Mouse (Mus musculus): ENCODE measurements around the gene Tril.

Tril gene

GRCm38 (mm10) chr6:53806591-53807023 lies 14.0 kb downstream of the Tril start:
- DNase-seq (ENCODE audit: low spot score in 2 of 2) = no peak

- DNase-seq (ENCODE audit: low spot score in 2 of 2) = no peak
Measured at GRCm38 (mm10) chr6:53806021-53806420, 14.6 kb downstream of the Tril start.

GRCm38 (mm10) chr6:53804145-53804544 lies 16.5 kb downstream of the Tril start:
- no peak for DNase-seq (ENCODE audit: low spot score in 2 of 2)

DNA sequence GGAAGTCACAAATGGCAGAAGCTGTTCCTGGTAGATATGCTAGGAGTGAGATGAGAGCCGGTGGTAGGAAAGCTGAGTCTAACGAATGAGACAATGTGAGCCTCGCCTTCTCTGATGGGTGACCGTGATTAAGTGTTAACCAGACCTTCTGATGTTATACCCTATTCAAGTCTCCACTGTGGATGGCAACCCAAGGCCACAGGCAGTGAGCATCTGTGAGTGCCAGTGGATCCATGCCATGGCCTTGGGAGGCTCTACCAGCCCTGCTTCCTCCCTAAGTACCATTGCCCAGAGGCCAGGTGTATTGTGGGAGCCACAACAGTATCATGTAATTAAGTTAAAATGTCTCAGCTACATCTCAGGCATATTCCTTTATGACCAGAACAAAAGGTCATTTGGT lies 17.1 kb downstream of the Tril start:
- no peak for DNase-seq (ENCODE audit: low spot score in 2 of 2)

GRCm38 (mm10) chr6:53801893-53802286 lies 18.7 kb downstream of the Tril start:
- no peak for DNase-seq (ENCODE audit: low spot score in 2 of 2)

DNA sequence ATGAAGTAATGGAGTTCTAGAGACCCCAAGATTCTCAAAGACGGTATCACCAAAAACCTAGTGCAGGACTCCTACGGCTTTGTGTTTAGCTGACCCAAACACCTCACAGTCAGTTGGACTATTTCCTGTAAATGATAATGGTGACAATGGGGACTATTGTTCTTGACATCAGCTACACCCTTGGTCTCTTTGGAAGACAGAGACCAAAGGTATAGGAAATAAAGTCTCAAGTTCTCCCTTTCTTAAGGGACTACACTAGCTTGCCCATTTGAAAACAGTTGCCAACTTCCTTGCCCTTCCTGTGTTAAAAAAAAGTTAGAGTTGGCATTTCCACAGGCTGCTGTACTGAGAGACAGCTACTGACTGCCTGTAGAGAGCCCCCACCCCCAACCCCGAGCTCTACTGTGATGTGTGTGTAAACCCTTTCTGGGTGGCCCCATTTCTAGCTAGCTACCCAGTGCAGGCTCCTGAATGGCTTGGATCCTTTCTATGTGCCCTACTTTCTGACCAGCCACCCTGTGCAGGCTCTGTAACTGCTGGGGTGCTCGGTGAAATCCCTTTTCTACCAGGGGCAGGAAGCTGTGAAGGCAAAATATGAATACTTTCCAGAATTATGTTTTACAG lies 19.2 kb downstream of the Tril start:
- no peak for DNase-seq (ENCODE audit: low spot score in 2 of 2)

- DNase-seq (ENCODE audit: low spot score in 2 of 2) = no peak
Measured at GRCm38 (mm10) chr6:53798865-53799264, 21.8 kb downstream of the Tril start.

GRCm38 (mm10) chr6:53796835-53797234 lies 23.8 kb downstream of the Tril start:
- no peak for DNase-seq (ENCODE audit: low spot score in 2 of 2)

DNA sequence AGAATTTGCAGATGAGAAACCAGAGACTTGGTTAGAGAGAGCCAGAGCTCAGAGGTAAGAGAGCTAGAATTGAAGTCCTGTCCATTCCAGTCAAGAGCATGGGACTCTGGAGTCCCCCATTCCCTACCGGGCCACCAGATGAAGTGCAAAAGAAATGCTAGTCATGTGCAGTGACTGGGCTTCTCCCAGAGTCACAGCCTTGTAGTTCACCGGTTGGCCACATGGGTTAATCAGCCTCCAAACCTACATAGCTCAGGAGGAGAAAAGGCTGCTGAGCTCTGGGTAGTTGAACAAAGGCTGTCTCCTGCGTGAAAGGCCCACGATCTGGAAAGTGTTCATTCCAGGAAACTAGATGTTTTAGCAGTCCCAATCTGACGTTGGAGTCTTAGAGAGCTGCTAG lies 24.8 kb downstream of the Tril start:
- DNase-seq (ENCODE audit: low spot score in 2 of 2) = no peak

DNA sequence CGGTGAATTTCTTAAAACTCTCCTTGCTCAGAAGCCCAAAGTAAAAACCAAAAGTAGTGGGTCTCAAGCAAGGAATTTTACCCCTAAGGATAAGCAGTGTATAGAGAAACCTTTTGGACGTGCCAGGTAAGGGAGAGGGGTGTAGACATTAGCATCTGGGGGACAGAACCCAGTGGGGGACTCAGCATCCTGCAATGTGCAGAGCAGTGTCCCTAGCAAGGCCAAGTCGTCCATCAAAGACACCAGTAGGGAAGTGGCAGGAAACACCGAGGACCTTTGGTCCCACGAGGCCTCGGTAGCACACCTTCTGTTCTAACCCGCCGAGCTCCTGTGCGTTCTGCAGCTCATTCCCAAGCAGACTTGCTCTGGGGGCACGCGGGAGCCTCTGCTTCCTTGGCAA lies 25.6 kb downstream of the Tril start:
- DNase-seq (ENCODE audit: low spot score in 2 of 2) = no peak

DNA sequence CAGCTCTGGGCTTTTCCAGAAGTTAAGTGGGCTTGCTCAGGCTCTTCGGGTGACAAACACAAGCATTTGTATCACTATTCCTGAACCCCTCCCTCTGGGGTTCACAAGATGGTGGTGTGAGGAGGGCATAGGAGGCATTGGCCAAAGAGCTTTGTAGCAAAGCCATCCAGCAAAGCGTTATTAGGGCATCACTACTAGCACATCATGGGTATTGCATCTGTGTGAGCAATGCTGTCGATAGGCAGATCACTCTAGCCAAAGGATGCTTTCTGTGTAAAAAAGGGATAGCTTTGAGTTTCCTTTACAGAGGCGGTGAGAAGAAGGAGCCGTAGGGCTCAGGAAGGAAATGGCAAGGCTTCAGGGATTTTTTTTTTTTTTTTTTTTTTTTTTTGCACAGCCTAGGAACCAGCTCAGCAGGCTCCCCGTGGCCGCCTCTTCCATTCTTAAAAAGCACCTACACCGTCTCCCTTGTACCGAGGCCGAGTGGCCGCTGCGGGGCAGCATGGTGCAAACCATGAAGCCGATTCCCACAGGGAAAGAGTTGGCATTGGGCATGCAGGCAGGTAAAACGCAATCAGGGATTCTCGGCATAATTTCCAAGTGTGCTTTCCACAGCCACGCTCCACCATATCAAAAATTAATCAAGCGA lies 26.2 kb downstream of the Tril start:
- no peak for DNase-seq (ENCODE audit: low spot score in 2 of 2)

- DNase-seq (ENCODE audit: low spot score in 2 of 2) = no peak
Measured at GRCm38 (mm10) chr6:53782880-53783539, 37.6 kb downstream of the Tril start.

DNA sequence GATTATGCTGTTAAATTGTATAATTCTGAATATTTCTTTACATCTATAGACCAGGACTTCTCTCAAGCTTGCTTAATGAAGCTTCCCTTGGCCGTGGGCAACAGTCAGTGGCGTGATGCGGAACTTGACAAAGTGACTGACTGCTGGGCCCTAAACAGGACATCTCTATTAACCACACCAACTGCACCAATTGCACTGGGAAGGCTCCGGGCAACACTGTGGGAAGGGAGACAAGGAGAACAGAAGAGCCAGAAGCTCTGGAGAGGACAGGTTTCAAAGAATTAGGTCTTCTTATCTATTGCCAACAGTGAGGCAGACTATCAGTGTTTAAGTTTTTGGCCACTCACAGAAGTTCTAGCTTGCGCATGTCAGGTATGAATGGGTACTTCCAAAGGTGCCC lies 38.4 kb downstream of the Tril start:
- DNase-seq (ENCODE audit: low spot score in 2 of 2) = no peak

GRCm38 (mm10) chr6:53781171-53781570 lies 39.5 kb downstream of the Tril start:
- DNase-seq (ENCODE audit: low spot score in 2 of 2) = peak in 1 of 2 experiments; percentile 20

- DNase-seq (ENCODE audit: low spot score in 2 of 2) = no peak
Measured at GRCm38 (mm10) chr6:53780008-53780407, 40.6 kb downstream of the Tril start.

DNA sequence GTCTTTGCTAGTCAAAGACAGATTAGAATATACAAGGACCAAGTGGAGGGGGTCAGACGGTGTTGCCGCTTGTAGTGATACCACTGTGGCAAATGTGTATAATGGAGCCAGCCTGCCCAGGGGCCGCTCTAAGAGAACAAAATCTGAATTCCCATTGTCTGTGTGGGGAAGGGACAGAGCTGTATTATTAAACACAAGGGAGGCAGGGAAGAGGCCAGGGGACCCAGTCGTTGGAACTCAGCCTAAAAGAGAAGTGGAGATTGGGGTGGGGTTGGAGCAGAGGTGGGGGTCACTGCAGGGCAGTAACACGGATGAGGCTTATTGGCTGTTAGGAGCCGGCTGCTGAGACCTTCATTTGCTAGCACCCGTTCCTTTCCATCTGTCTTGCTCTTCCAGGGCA lies 41.1 kb downstream of the Tril start:
- no peak for DNase-seq (ENCODE audit: low spot score in 2 of 2)

DNA sequence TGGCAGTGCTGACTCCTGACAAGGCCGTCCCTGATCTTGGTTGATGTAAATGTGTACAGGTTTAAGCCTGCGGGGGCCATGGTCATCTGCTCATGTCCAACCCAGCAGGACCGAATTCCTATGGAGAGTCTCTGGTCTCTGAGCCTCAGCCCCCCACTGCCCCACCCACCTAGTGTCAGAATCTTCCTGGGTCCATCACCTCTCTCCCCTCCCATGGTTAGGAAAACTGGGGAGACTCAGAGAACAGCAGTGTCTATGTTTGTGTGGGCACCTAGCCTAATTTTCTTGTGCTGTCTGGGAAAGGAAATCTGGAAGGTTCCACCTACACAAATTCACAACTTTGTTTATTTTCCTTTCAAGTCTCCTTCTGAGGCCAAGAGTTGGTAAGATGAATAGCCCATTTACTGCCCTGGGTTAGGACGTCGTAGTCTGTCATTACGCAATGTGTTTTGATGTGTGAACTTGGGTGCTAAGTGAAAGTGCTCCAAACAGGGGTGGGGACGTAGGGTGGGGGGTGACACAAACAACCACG lies 42.1 kb downstream of the Tril start:
- DNase-seq (ENCODE audit: low spot score in 2 of 2) = no peak

- DNase-seq (ENCODE audit: low spot score in 2 of 2) = no peak
Measured at GRCm38 (mm10) chr6:53768275-53768674, 52.4 kb downstream of the Tril start.

GRCm38 (mm10) chr6:53766243-53766915 lies 54.3 kb downstream of the Tril start:
- no peak for DNase-seq (ENCODE audit: low spot score in 2 of 2)

GRCm38 (mm10) chr6:53765731-53766130 lies 54.9 kb downstream of the Tril start:
- DNase-seq (ENCODE audit: low spot score in 2 of 2) = no peak
